Mouse (Mus musculus) embryo, embryonic 9.5 days (tissue): Measurements from ENCODE around the gene Tubb5.
"Not testable (repeated sequence)": the region's sequence is repeated elsewhere in the genome, so short reads cannot be mapped to it uniquely, and the experiment has no call there.

Experiments used
- DNase-seq: peaks from one replicate; pipeline ENCODE4 v3.0.0-alpha.2; 2017; ENCODE audit errors: extremely low spot score

Gene Tubb5

GRCm38 (mm10) chr17:35860831-35861197, 22.7 kb upstream of the Tubb5 start:
- DNase-seq = no peak

DNA sequence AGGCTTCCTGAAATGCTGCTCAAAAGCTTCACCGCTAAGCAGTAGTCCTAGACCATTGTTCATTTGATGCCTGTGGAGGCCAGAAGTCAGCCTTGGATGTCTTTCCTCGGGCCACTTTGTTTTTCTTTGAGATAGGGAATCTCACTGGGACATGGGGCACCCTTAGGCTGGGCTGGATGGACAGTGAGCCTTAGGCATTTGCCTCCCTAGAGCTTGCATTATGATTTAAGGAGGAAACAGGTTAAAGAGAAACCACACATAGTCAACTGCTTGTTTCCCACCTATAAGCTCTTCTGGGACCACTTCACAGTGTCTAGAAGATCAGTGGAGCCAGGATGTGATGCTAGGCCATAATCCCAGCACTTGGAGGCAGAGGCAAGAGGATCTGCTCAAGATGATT, 21.7 kb upstream of the Tubb5 start:
- no peak for DNase-seq

- no peak for DNase-seq
Measured at GRCm38 (mm10) chr17:35859371-35859770, 21.3 kb upstream of the Tubb5 start.

- DNase-seq = no peak
Measured at GRCm38 (mm10) chr17:35850974-35851373, 12.9 kb upstream of the Tubb5 start.

- no peak for DNase-seq
Measured at GRCm38 (mm10) chr17:35848112-35848511, 10.0 kb upstream of the Tubb5 start.

DNA sequence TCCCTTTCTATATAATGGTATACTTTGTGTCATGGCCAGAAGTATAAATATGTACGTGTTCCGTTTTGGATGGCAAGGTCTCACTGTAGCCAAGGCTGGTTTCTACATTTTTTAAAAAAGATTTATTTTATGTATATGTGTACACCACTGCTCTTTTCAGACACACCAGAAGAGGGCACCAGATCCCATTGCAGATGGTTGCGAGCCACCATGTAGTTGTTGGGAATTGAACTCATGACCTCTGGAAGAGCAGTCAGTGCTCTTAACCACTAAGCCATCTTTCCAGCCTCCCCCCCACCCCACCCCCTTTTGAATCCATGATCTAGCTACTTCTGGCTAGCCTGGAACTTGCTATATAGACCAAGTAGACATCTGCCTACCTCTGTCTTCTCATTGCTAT, 5.4 kb upstream of the Tubb5 start:
- no peak for DNase-seq

DNA sequence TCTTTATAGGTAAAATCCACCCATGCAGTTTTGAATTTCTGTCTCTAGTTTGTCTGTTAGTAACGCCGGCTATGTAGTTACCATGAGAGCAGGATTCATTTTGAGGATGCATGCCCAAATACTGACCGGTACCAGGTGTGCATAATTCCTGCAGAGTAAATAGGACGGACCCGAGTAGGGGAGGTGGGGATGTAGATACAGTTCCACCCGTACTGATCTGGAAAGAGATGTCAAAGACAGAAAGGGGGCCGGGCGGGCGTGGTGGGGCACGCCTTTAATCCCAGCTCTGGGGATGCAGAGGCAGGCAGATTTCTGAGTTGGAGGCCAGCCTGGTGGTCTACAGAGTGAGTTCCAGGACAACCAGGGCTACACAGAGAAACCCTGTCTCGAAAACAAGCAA, 3.9 kb upstream of the Tubb5 start:
- DNase-seq = no peak

GRCm38 (mm10) chr17:35841076-35841950, 3.2 kb upstream of the Tubb5 start, which contains the start of gene Mdc1:
Gene Mdc1 (plus strand): TSS chr17:35841515.
- DNase-seq = peak; percentile 99

GRCm38 (mm10) chr17:35840561-35840960, 2.5 kb upstream of the Tubb5 start:
- no peak for DNase-seq

GRCm38 (mm10) chr17:35839002-35839401, 896 bp upstream of the Tubb5 start:
- not testable (repeated sequence) for DNase-seq

DNA sequence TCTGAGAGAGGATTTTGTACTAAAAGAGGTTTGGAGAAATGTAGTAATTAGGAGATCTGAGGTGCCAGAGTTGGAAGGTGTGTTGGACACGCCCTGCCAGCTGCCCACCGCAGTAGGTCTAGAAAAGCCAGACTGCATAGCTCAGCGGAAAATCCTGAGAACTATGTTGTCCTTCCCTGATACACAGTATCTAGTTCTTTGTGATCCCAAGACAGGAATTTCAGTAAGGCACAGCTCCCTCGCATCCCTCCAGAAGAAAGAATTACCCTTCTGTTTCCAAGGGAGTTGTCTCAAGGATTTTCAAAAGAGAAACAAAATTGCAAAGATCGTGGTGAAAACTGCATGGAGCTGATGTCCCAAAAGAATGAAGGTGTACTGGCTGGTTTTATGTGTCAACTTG, 464 bp upstream of the Tubb5 start:
- DNase-seq = no peak

DNA sequence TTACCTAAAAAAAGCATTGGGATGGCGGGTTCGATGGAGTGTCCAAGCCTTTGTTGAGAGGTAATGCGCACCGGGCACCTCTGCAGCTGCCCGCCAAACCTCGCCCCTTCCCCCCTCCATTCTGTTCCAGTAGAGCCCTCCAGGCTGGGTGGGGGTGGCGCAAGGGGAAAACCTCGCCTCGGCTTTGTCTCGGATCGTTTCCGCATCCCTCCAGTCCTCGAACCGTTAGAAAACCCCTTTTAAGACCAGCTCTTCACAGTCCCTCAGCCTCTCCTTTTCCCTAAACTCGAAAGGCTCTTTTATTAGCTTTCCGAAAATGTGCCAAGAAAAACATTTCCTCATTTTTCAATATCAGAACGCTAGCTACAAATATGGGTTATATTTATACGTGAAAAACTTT, 619 bp downstream of the Tubb5 start:
- DNase-seq = no peak

GRCm38 (mm10) chr17:35836991-35837422, 1.1 kb downstream of the Tubb5 start:
- DNase-seq = peak; percentile 97

GRCm38 (mm10) chr17:35836178-35836965, 1.7 kb downstream of the Tubb5 start:
- peak; percentile 72 for DNase-seq

DNA sequence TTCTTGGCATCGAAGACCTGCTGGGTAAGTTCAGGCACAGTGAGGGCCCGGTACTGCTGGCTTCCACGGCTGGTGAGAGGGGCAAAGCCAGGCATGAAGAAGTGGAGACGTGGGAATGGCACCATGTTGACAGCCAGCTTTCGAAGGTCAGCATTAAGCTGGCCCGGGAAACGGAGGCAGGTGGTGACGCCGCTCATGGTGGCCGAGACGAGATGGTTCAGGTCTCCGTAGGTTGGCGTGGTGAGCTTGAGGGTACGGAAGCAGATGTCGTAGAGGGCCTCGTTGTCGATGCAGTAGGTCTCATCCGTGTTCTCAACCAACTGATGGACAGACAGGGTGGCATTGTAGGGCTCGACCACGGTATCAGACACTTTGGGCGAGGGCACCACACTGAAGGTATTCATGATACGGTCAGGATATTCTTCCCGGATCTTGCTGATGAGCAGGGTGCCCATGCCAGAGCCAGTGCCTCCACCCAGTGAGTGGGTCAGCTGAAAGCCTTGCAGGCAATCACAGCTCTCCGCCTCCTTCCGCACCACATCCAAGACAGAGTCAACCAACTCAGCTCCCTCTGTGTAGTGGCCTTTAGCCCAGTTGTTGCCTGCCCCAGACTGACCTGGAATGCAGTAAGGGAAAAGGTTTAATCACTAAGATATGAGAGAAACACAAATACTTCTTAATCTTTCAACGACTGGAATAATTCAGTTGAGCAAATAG, 2.5 kb downstream of the Tubb5 start:
- DNase-seq = no peak

- DNase-seq = no peak
Measured at GRCm38 (mm10) chr17:35834696-35835422, 3.2 kb downstream of the Tubb5 start.

- DNase-seq = no peak
Measured at GRCm38 (mm10) chr17:35833894-35834293, 4.2 kb downstream of the Tubb5 start.

- peak; percentile 66 for DNase-seq
Measured at GRCm38 (mm10) chr17:35833239-35833751, 4.8 kb downstream of the Tubb5 start.

GRCm38 (mm10) chr17:35832400-35833238, 5.5 kb downstream of the Tubb5 start:
- DNase-seq = no peak

GRCm38 (mm10) chr17:35829737-35830136, 8.4 kb downstream of the Tubb5 start:
- DNase-seq = peak; percentile 82
